Mouse (Mus musculus): ENCODE results near the gene Pogk.

DNA sequence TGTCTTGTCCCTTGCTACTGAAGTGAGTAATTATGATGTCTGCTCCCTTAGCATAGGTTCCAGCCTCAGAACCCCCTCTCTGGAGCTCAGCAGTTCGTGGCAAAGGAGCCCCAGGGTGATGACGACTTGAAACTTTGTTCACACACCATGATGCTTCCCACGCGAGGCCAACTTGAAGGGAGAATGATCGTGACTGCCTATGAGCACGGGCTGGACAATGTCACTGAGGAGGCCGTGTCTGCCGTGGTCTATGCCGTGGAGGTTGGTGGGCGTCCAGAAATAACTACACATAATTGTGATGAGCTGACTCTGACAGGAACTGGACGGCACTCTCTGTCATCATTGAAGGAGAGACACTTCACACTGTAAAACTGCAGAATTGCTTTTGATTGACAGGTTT is 21.2 kb downstream of the Pogk start:
- TF ChIP-seq POLR2A (IDR thresholded peaks at IDR 0.05; ENCODE audit: extremely low read depth, insufficient read depth, low read length) (no peak), CTCF (IDR thresholded peaks at IDR 0.05; ENCODE audit: extremely low read depth, insufficient read depth, low read length) (no peak)
